12 mouse cellular contexts compared by ENCODE assay signal in genomic region chr16:70654429-70655081, GRCm38 (mm10).
DNase-seq lines count a peak whose midpoint lies in the region; ATAC-seq and TF ChIP-seq lines count a peak whose summit lies in the region.
"Had no signal": no experiment of that assay in that cellular context is flagged by ENCODE, and none has a peak within 500 bp of the region (broad histone marks: within the 10 kb centered on the region; RNA-seq: fewer than 3 reads in every experiment).

No protein-coding gene starts in this region.

- no peak for DNase-seq in heart, adult 2 months
- DNase-seq in heart, adult 11 months = no peak
- DNase-seq in midbrain, embryonic 14.5 days = peak; percentile 80
- no peak for DNase-seq in midbrain, embryonic 10.5 days (ENCODE audit: low spot score)
- DNase-seq in adrenal gland, postnatal 10 days = no peak
- no peak for DNase-seq in layer of hippocampus, postnatal 10 days (ENCODE audit: low spot score in 2 of 2)
- DNase-seq in heart, postnatal 14 days = no peak
- DNase-seq: cerebellum, postnatal 25 days; kidney, postnatal 36 days; lung, adult 2 months had no signal

- WGBS in heart, adult 2 months = 61% methylated on average over 6 of the region's 6 CpGs
- 54% methylated on average over 6 of the region's 6 CpGs for WGBS in midbrain, embryonic 14.5 days
- WGBS in midbrain, embryonic 10.5 days = 70% methylated on average over 6 of the region's 6 CpGs
- WGBS in forebrain, embryonic 16.5 days = 43% methylated on average over 6 of the region's 6 CpGs

- H3K4me2 ChIP-seq in midbrain, embryonic 14.5 days (ENCODE audit: low read length) = no peak overlapping the region
- no peak overlapping the region for H3K4me2 ChIP-seq in forebrain, embryonic 16.5 days (ENCODE audit: low read length)
- H3K4me2 ChIP-seq: midbrain, embryonic 12.5 days had no signal

- intact Hi-C loops in heart, adult 2 months (cut with DNase I) = no loop called here
- intact Hi-C loops in heart, postnatal 14 days (cut with DNase I) = no loop called here

- TF ChIP-seq POLR2A in heart, adult 2 months (IDR thresholded peaks at IDR 0.05; ENCODE audit: insufficient read depth, low read depth, low read length) = no peak

- ATAC-seq in midbrain, embryonic 14.5 days (ENCODE audit: low FRiP score, low TSS enrichment) = no peak
- ATAC-seq in forebrain, embryonic 16.5 days = peak; percentile 71

- no peaks in the 10 kb centered on the region for H3K27me3 ChIP-seq in heart, adult 2 months (ENCODE audit: control insufficient read depth, insufficient read depth, low read length)
- H3K27me3 ChIP-seq in midbrain, embryonic 14.5 days (ENCODE audit: control insufficient read depth, insufficient read depth, low read length) = no peaks in the 10 kb centered on the region
- no peaks in the 10 kb centered on the region for H3K27me3 ChIP-seq in midbrain, embryonic 10.5 days (ENCODE audit: low read depth, poor library complexity, severe bottlenecking)
- no peaks in the 10 kb centered on the region for H3K27me3 ChIP-seq in forebrain, embryonic 16.5 days (replicated peaks; ENCODE audit: control insufficient read depth, insufficient read depth, low read length)
- H3K27me3 ChIP-seq: midbrain, embryonic 12.5 days had no signal

- no peaks in the 10 kb centered on the region for H3K4me1 ChIP-seq in heart, adult 2 months (ENCODE audit: control insufficient read depth, insufficient read depth, low read length)
- H3K4me1 ChIP-seq in midbrain, embryonic 14.5 days (ENCODE audit: control insufficient read depth, insufficient read depth, low read length) = no peaks in the 10 kb centered on the region
- no peaks in the 10 kb centered on the region for H3K4me1 ChIP-seq in midbrain, embryonic 10.5 days
- no peaks in the 10 kb centered on the region for H3K4me1 ChIP-seq in forebrain, embryonic 16.5 days (replicated peaks; ENCODE audit: control insufficient read depth, insufficient read depth, low read length)
- H3K4me1 ChIP-seq: midbrain, embryonic 12.5 days had no signal

- no peaks in the 10 kb centered on the region for H3K9me3 ChIP-seq in midbrain, embryonic 14.5 days (ENCODE audit: control insufficient read depth, low read length)
- no peaks in the 10 kb centered on the region for H3K9me3 ChIP-seq in midbrain, embryonic 10.5 days (replicated peaks)
- no peaks in the 10 kb centered on the region for H3K9me3 ChIP-seq in forebrain, embryonic 16.5 days (ENCODE audit: control insufficient read depth, low read length)
- H3K9me3 ChIP-seq: midbrain, embryonic 12.5 days had no signal

- H3K27ac ChIP-seq in heart, adult 2 months = no peak overlapping the region
- H3K27ac ChIP-seq in midbrain, embryonic 14.5 days (replicated peaks; ENCODE audit: low read depth, low read length) = no peak overlapping the region
- no peak overlapping the region for H3K27ac ChIP-seq in midbrain, embryonic 10.5 days (replicated peaks)
- no peak overlapping the region for H3K27ac ChIP-seq in forebrain, embryonic 16.5 days (ENCODE audit: low read length)
- H3K27ac ChIP-seq: midbrain, embryonic 12.5 days had no signal

- no peaks in the 10 kb centered on the region for H3K36me3 ChIP-seq in heart, adult 2 months (ENCODE audit: control insufficient read depth, insufficient read depth, low read length)
- no peaks in the 10 kb centered on the region for H3K36me3 ChIP-seq in midbrain, embryonic 14.5 days (ENCODE audit: control insufficient read depth, insufficient read depth, low read length)
- H3K36me3 ChIP-seq in midbrain, embryonic 10.5 days = no peaks in the 10 kb centered on the region
- no peaks in the 10 kb centered on the region for H3K36me3 ChIP-seq in forebrain, embryonic 16.5 days (ENCODE audit: control insufficient read depth, insufficient read depth)
- H3K36me3 ChIP-seq: midbrain, embryonic 12.5 days had no signal

- TF ChIP-seq EP300 in heart, adult 2 months (IDR thresholded peaks at IDR 0.05; ENCODE audit: insufficient read depth, low read depth, low read length) = no peak

- peak; percentile 34 for TF ChIP-seq CTCF in heart, adult 2 months (IDR thresholded peaks at IDR 0.05)

- H3K4me3 ChIP-seq in heart, adult 2 months = no peak overlapping the region
- no peak overlapping the region for H3K4me3 ChIP-seq in midbrain, embryonic 14.5 days (replicated peaks; ENCODE audit: low read depth, low read length)
- H3K4me3 ChIP-seq in midbrain, embryonic 10.5 days = no peak overlapping the region
- no peak overlapping the region for H3K4me3 ChIP-seq in forebrain, embryonic 16.5 days (replicated peaks; ENCODE audit: low read length)
- H3K4me3 ChIP-seq: midbrain, embryonic 12.5 days had no signal

- no peaks in the 10 kb centered on the region for H3K79me2 ChIP-seq in heart, adult 2 months (replicated peaks; ENCODE audit: control insufficient read depth, insufficient read depth, low read length)

- no peak overlapping the region for H3K9ac ChIP-seq in heart, adult 2 months (ENCODE audit: low read depth, low read length)
- H3K9ac ChIP-seq in midbrain, embryonic 14.5 days (replicated peaks; ENCODE audit: low read length) = no peak overlapping the region
- H3K9ac ChIP-seq in forebrain, embryonic 16.5 days (replicated peaks; ENCODE audit: low read depth, low read length) = no peak overlapping the region
- H3K9ac ChIP-seq: midbrain, embryonic 12.5 days had no signal
